Mouse (Mus musculus) kidney, postnatal 0 days (tissue): Measurements from ENCODE around the gene Krtap7-1. TPM values are rescaled to one million over a fixed set of nuclear protein-coding genes. Genes with fewer than 3 reads are reported as not detected.

ENCODE experiments used
- ATAC-seq: fragments of 200-750 bp; cut with Nextera tagmentation; replicated peaks from 2 replicates; pipeline ENCODE4 v1.8.0; 2017; ENCODE audit warnings: low read depth, moderate number of reproducible peaks, moderate TSS enrichment, moderate library complexity; ENCODE audit not compliant: low FRiP score
- DNase-seq: peaks from one replicate; pipeline ENCODE4 v3.0.0-alpha.2; 2016; ENCODE audit warnings: low spot score
- H3K27ac ChIP-seq: fragments of 300-500 bp; sonication (generic); 2 replicates; pipeline ENCODE4 v1.5.1; 2014; ENCODE audit warnings: mild to moderate bottlenecking
- H3K27me3 ChIP-seq: fragments of 300-500 bp; sonication (generic); 2 replicates; pipeline ENCODE4 v1.6.1; 2014; ENCODE audit warnings: low read length, mixed read lengths; ENCODE audit not compliant: insufficient read depth
- H3K36me3 ChIP-seq: fragments of 300-500 bp; sonication (generic); 2 replicates; pipeline ENCODE4 v1.6.1; 2014; ENCODE audit warnings: low read length, mixed read lengths; ENCODE audit not compliant: insufficient read depth
- H3K4me1 ChIP-seq: fragments of 300-500 bp; sonication (generic); replicated peaks from 2 replicates; pipeline ENCODE4 v1.6.1; 2014; ENCODE audit warnings: antibody characterized with exemption, low read length, mixed read lengths; ENCODE audit not compliant: insufficient read depth
- H3K4me2 ChIP-seq: fragments of 300-500 bp; sonication (generic); 2 replicates; pipeline ENCODE4 v1.6.1; 2014; ENCODE audit warnings: mild to moderate bottlenecking, low read length, moderate library complexity, mixed read lengths
- H3K4me3 ChIP-seq: fragments of 300-500 bp; sonication (generic); replicated peaks from 2 replicates; pipeline ENCODE4 v1.5.1; 2014; ENCODE audit warnings: low read depth, low read length
- H3K9ac ChIP-seq: fragments of 300-500 bp; sonication (generic); 2 replicates; pipeline ENCODE4 v1.6.1; 2014; ENCODE audit warnings: low read depth, low read length
- H3K9me3 ChIP-seq: fragments of 300-500 bp; sonication (generic); replicated peaks from 2 replicates; pipeline ENCODE4 v1.6.1; 2016; ENCODE audit warnings: low read length, inconsistent platforms, mixed read lengths
- CTCF ChIP-seq: IDR thresholded peaks from 2 replicates; pipeline ENCODE4 v1.5.1; 2016; ENCODE audit warnings: antibody characterized with exemption, low read depth, mild to moderate bottlenecking, moderate library complexity
- WGBS: fragments of 180-500 bp; shearing (Covaris S2); extraction: QIAGEN DNeasy Blood & Tissue Kit; methylation state at CpG from one replicate; pipeline ENCODE4 v1.1.7; 2014; 5-methylcytosine and 5-hydroxymethylcytosine counted together
- polyA plus RNA-seq: library from polyadenylated mRNA; unstranded; fragments of >200 nt; fragmentation: Nextera tagmentation; extraction: Ambion mirVana; gene quantifications from 2 replicates; pipeline ENCODE4 v1.2.1, GENCODE M21; 2015

The Krtap7-1 gene
- not detected in 2 replicates for polyA plus RNA-seq

- Histone ChIP-seq H3K9me3 (no peaks in the 10 kb centered on the region), H3K27me3 (no peaks in the 10 kb centered on the region), H3K4me2 (no peak within 1 kb of the TSS), H3K27ac (no peak within 1 kb of the TSS), H3K4me1 (no peaks in the 10 kb centered on the region), H3K36me3 (no peaks in the 10 kb centered on the region), H3K9ac (no peak within 1 kb of the TSS), H3K4me3 (no peak within 1 kb of the TSS)
- DNase-seq (no peak), ATAC-seq (no peak)
- no peak for TF ChIP-seq CTCF
- 71% methylated on average over 4 of the region's 4 CpGs for WGBS
Measured at GRCm38 (mm10) chr16:89508223-89508622, at the start of gene Krtap7-1. Gene Krtap7-1 (minus strand): TSS chr16:89508323.

GRCm38 (mm10) chr16:89550298-89550697, 42.2 kb upstream of the Krtap7-1 start:
- Histone ChIP-seq H3K9ac (no peak overlapping the region), H3K4me3 (no peak overlapping the region), H3K9me3 (no peaks in the 10 kb centered on the region), H3K4me1 (no peaks in the 10 kb centered on the region), H3K27me3 (no peaks in the 10 kb centered on the region), H3K27ac (no peak overlapping the region), H3K4me2 (no peak overlapping the region), H3K36me3 (no peaks in the 10 kb centered on the region)
- no peak for ATAC-seq
- no peak for TF ChIP-seq CTCF
- DNase-seq = no peak

GRCm38 (mm10) chr16:89538031-89538484, 29.9 kb upstream of the Krtap7-1 start:
- Histone ChIP-seq H3K9ac (no peak overlapping the region), H3K4me2 (no peak overlapping the region), H3K27ac (no peak overlapping the region), H3K9me3 (no peaks in the 10 kb centered on the region), H3K4me1 (no peaks in the 10 kb centered on the region), H3K36me3 (no peaks in the 10 kb centered on the region), H3K27me3 (no peaks in the 10 kb centered on the region), H3K4me3 (no peak overlapping the region)
- TF ChIP-seq CTCF = no peak
- WGBS = 81% methylated on average over 5 of the region's 5 CpGs
- DNase-seq (no peak), ATAC-seq (no peak)

DNA sequence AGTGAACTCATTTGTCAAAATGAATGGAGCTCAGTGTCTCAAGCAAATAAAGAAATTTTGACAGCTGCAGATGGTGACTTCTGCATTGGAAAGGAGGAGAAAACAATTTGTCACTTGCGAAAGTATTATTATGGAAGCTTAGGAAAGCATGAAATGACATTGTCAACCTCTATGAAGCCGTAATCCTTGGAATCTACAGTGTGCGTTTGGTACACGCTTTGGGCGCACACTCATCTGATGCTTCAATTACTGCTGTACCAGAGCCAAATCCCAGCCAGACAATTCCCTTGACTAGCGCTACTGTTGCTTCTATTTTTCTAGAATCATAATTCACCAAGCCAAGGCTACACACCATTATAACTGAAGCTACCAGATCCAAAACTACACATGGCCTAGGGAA, 29.2 kb upstream of the Krtap7-1 start:
- DNase-seq (no peak), ATAC-seq (no peak)
- no peaks in the 10 kb centered on the region for H3K36me3 ChIP-seq
- H3K4me2 ChIP-seq = no peak overlapping the region
- no peak overlapping the region for H3K27ac ChIP-seq
- H3K4me3 ChIP-seq = no peak overlapping the region
- WGBS = 92% methylated on average over 6 of the region's 6 CpGs
- no peak overlapping the region for H3K9ac ChIP-seq
- no peaks in the 10 kb centered on the region for H3K27me3 ChIP-seq
- TF ChIP-seq CTCF = no peak
- no peaks in the 10 kb centered on the region for H3K4me1 ChIP-seq
- H3K9me3 ChIP-seq = no peaks in the 10 kb centered on the region

DNA sequence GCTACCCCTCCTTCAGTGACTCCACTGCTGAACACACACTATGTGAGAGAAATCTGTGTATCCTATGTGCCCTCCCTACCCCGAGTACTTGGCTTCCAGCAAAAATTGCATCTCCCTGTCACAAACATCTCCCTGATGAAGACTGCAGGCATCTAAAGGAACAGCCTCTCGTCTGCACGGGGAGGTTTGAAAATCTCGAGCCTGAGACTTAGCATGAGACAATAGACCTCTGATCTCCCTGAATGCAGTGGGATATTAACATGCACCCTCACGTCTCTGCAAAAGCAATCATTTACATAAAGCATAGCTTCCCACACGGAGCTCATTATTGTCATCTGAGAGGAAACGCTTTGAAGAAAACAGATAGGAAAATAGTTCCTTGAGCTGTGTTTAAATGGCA, 22.4 kb upstream of the Krtap7-1 start:
- no peaks in the 10 kb centered on the region for H3K9me3 ChIP-seq
- no peak overlapping the region for H3K27ac ChIP-seq
- no peak overlapping the region for H3K4me3 ChIP-seq
- H3K9ac ChIP-seq = no peak overlapping the region
- DNase-seq = no peak
- no peaks in the 10 kb centered on the region for H3K36me3 ChIP-seq
- H3K4me1 ChIP-seq = no peaks in the 10 kb centered on the region
- ATAC-seq = no peak
- no peaks in the 10 kb centered on the region for H3K27me3 ChIP-seq
- no peak for TF ChIP-seq CTCF
- no peak overlapping the region for H3K4me2 ChIP-seq
- 42% methylated on average over 7 of the region's 7 CpGs for WGBS

DNA sequence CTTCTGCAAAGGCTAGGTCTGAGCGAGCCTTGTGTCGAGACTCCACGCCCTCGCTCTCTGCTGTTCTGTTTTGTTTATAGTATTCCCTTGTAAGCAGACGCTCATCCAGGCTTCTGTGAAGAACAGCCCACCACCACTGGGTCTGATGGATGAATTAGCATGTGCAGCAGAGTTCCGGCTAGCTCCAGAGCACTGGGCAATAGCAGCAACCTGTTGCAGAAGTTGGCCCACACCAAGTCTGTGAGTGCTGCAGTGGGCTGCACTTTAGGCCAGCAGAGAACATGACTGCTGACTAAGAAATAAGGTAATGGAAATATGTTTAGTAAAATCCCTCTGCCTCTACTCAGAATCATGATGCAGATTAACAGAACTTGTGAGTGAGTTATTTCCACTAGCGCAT, 21.7 kb upstream of the Krtap7-1 start:
- H3K4me2 ChIP-seq = no peak overlapping the region
- ATAC-seq (no peak), DNase-seq (no peak)
- no peaks in the 10 kb centered on the region for H3K9me3 ChIP-seq
- 69% methylated on average over 7 of the region's 7 CpGs for whole genome bisulfite sequencing
- no peak overlapping the region for H3K9ac ChIP-seq
- H3K36me3 ChIP-seq = no peaks in the 10 kb centered on the region
- no peaks in the 10 kb centered on the region for H3K4me1 ChIP-seq
- no peaks in the 10 kb centered on the region for H3K27me3 ChIP-seq
- TF ChIP-seq CTCF = no peak
- H3K27ac ChIP-seq = no peak overlapping the region
- no peak overlapping the region for H3K4me3 ChIP-seq

GRCm38 (mm10) chr16:89528380-89528779, 20.3 kb upstream of the Krtap7-1 start:
- no peak overlapping the region for H3K4me3 ChIP-seq
- H3K27me3 ChIP-seq = no peaks in the 10 kb centered on the region
- WGBS = 82% methylated on average over 3 of the region's 3 CpGs
- ATAC-seq (no peak), DNase-seq (no peak)
- no peak overlapping the region for H3K9ac ChIP-seq
- H3K36me3 ChIP-seq = no peaks in the 10 kb centered on the region
- H3K4me1 ChIP-seq = no peaks in the 10 kb centered on the region
- TF ChIP-seq CTCF = no peak
- no peak overlapping the region for H3K4me2 ChIP-seq
- no peaks in the 10 kb centered on the region for H3K9me3 ChIP-seq
- no peak overlapping the region for H3K27ac ChIP-seq
